14 mouse cellular contexts compared by ENCODE assay signal in genomic region chr14:14631750-14632149, GRCm38 (mm10).
A peak's percentile ranks its signal among the peaks of the same experiment; 100 is the strongest.
DNase-seq lines count a peak whose midpoint lies in the region; ATAC-seq and TF ChIP-seq lines count a peak whose summit lies in the region.
"Had no signal": no experiment of that assay in that cellular context is flagged by ENCODE, and none has a peak within 500 bp of the region (broad histone marks: within the 10 kb centered on the region; RNA-seq: fewer than 3 reads in every experiment).

No protein-coding gene starts in this region.

- 28% methylated on average over 6 of the region's 6 CpGs for WGBS in heart, embryonic 11.5 days (ENCODE audit: insufficient replicate concordance)
- WGBS in liver, embryonic 13.5 days (ENCODE audit: insufficient replicate concordance): 27% methylated on average over 6 of the region's 6 CpGs
- 56% methylated on average over 6 of the region's 6 CpGs for WGBS in intestine, embryonic 16.5 days

- DNase-seq in heart, adult 18-20 months: no peak
- no peak for DNase-seq in liver, embryonic 13.5 days
- no peak for DNase-seq in left cerebral cortex, adult 8-10 months (ENCODE audit: low spot score in 2 of 2)
- DNase-seq: cerebellum, adult 9-11 months; layer of hippocampus, adult 9-11 months had no signal

- H3K9ac ChIP-seq in heart, embryonic 11.5 days (ENCODE audit: low read depth, low read length): no peak overlapping the region
- H3K9ac ChIP-seq in ES-Bruce4 (ENCODE audit: low read depth, poor library complexity, severe bottlenecking): peak overlapping the region; percentile 3; the same call in 1 of the 2 replicates
- H3K9ac ChIP-seq in liver, embryonic 13.5 days: no peak overlapping the region
- no peak overlapping the region for H3K9ac ChIP-seq in intestine, embryonic 16.5 days (ENCODE audit: low read depth, low read length)
- H3K9ac ChIP-seq: intestine, embryonic 15.5 days had no signal

- TF ChIP-seq EP300 in ES-Bruce4 (IDR thresholded peaks at IDR 0.05; ENCODE audit: insufficient read depth, low read depth, low read length): no peak

- no peak overlapping the region for H3K4me3 ChIP-seq in heart, embryonic 11.5 days (ENCODE audit: low read depth, low read length)
- no peak overlapping the region for H3K4me3 ChIP-seq in ES-Bruce4 (ENCODE audit: low read depth, low read length)
- H3K4me3 ChIP-seq in liver, embryonic 13.5 days (replicated peaks): no peak overlapping the region
- no peak overlapping the region for H3K4me3 ChIP-seq in intestine, embryonic 16.5 days (ENCODE audit: low read length)
- H3K4me3 ChIP-seq: intestine, embryonic 15.5 days had no signal

- H3K27ac ChIP-seq in heart, embryonic 11.5 days (ENCODE audit: low read depth, low read length): no peak overlapping the region
- H3K27ac ChIP-seq in ES-Bruce4 (ENCODE audit: insufficient read depth, low read length): peak overlapping the region; percentile 99
- no peak overlapping the region for H3K27ac ChIP-seq in liver, embryonic 13.5 days
- no peak overlapping the region for H3K27ac ChIP-seq in intestine, embryonic 16.5 days (ENCODE audit: low read length)
- H3K27ac ChIP-seq: intestine, embryonic 15.5 days; kidney, postnatal 0 days had no signal

- H3K4me1 ChIP-seq in heart, embryonic 11.5 days (ENCODE audit: control insufficient read depth, insufficient read depth, low read length): peaks cover 4% of the 10 kb centered on the region; the same call in 1 of the 2 replicates
- H3K4me1 ChIP-seq in ES-Bruce4 (ENCODE audit: control insufficient read depth, insufficient read depth, low read length): peaks cover 3% of the 10 kb centered on the region
- peaks cover 21% of the 10 kb centered on the region for H3K4me1 ChIP-seq in liver, embryonic 13.5 days (replicated peaks)
- H3K4me1 ChIP-seq in intestine, embryonic 16.5 days (ENCODE audit: control insufficient read depth, insufficient read depth, low read length): peaks cover 11% of the 10 kb centered on the region
- H3K4me1 ChIP-seq: heart, embryonic 10.5 days had no signal

- no peak; the same call in 1 of the 2 replicates for ATAC-seq in heart, embryonic 11.5 days (replicated peaks; ENCODE audit: insufficient number of reproducible peaks, low FRiP score, low TSS enrichment)
- peak; percentile 12; the same call in 1 of the 2 replicates for ATAC-seq in common myeloid progenitor, adult 5-6 weeks (replicated peaks; ENCODE audit: low read depth, poor library complexity, severe bottlenecking)
- peak; percentile 65 for ATAC-seq in liver, embryonic 13.5 days (ENCODE audit: low read depth)
- no peak for ATAC-seq in inflammation-experienced regulatory T-cells, adult 6 months
- no peak for ATAC-seq in intestine, embryonic 16.5 days

- H3K36me3 ChIP-seq in heart, embryonic 11.5 days (ENCODE audit: control insufficient read depth, insufficient read depth, low read length): no peaks in the 10 kb centered on the region
- H3K36me3 ChIP-seq in ES-Bruce4 (ENCODE audit: control insufficient read depth, insufficient read depth, low read length, poor library complexity, severe bottlenecking): no peaks in the 10 kb centered on the region
- H3K36me3 ChIP-seq in liver, embryonic 13.5 days: no peaks in the 10 kb centered on the region
- H3K36me3 ChIP-seq in intestine, embryonic 16.5 days (ENCODE audit: control insufficient read depth, insufficient read depth, low read length): no peaks in the 10 kb centered on the region
- H3K36me3 ChIP-seq: heart, embryonic 10.5 days; hindbrain, embryonic 10.5 days; intestine, embryonic 15.5 days had no signal

- H3K9me3 ChIP-seq in heart, embryonic 11.5 days (replicated peaks; ENCODE audit: control insufficient read depth, low read length): no peaks in the 10 kb centered on the region
- no peaks in the 10 kb centered on the region for H3K9me3 ChIP-seq in ES-Bruce4 (replicated peaks; ENCODE audit: control insufficient read depth, insufficient read depth, low read length, poor library complexity, severe bottlenecking)
- no peaks in the 10 kb centered on the region for H3K9me3 ChIP-seq in liver, embryonic 13.5 days (replicated peaks)
- no peaks in the 10 kb centered on the region for H3K9me3 ChIP-seq in intestine, embryonic 16.5 days (ENCODE audit: control insufficient read depth, low read length)
- H3K9me3 ChIP-seq: heart, embryonic 10.5 days; hindbrain, embryonic 10.5 days; intestine, embryonic 15.5 days had no signal

- no peaks in the 10 kb centered on the region for H3K27me3 ChIP-seq in heart, embryonic 11.5 days (ENCODE audit: control insufficient read depth, insufficient read depth, low read length)
- H3K27me3 ChIP-seq in ES-Bruce4 (ENCODE audit: control insufficient read depth, insufficient read depth, low read length, poor library complexity, severe bottlenecking): no peaks in the 10 kb centered on the region
- H3K27me3 ChIP-seq in liver, embryonic 13.5 days: no peaks in the 10 kb centered on the region
- no peaks in the 10 kb centered on the region for H3K27me3 ChIP-seq in intestine, embryonic 16.5 days (replicated peaks; ENCODE audit: control insufficient read depth, insufficient read depth, low read length)
- H3K27me3 ChIP-seq: intestine, embryonic 15.5 days had no signal

- TF ChIP-seq CTCF in ES-Bruce4 (IDR thresholded peaks at IDR 0.05; ENCODE audit: low read depth, low read length): no peak

- H3K4me2 ChIP-seq in heart, embryonic 11.5 days: peak overlapping the region; percentile 78; the same call in 1 of the 2 replicates
- peak overlapping the region; percentile 62; the same call in 1 of the 2 replicates for H3K4me2 ChIP-seq in liver, embryonic 13.5 days
- no peak overlapping the region for H3K4me2 ChIP-seq in intestine, embryonic 16.5 days (ENCODE audit: low read depth, low read length)

- no peak for TF ChIP-seq POLR2A in ES-Bruce4 (IDR thresholded peaks at IDR 0.05; ENCODE audit: insufficient read depth, low read length)

Comparison
In these comparisons a context has a peak if more than half of its experiments do, and no peak if none do; other contexts are left out.
1. ATAC-seq: peak in common myeloid progenitor, adult 5-6 weeks (single experiment) and liver, embryonic 13.5 days (single experiment); none in heart, embryonic 11.5 days (single experiment), inflammation-experienced regulatory T-cells, adult 6 months (single experiment) and intestine, embryonic 16.5 days (single experiment).